Mouse (Mus musculus) intestine, postnatal 0 days (tissue): ENCODE results near the gene Actn4. TPM values are rescaled to one million over a fixed set of nuclear protein-coding genes. Genes with fewer than 3 reads are reported as not detected.
A peak's percentile ranks its signal among the peaks of the same experiment; 100 is the strongest.
"Not testable (repeated sequence)": the region's sequence is repeated elsewhere in the genome, so short reads cannot be mapped to it uniquely, and the experiment has no call there.

Experiments used
- ATAC-seq: fragments of 200-750 bp; cut with Nextera tagmentation; 2 replicates; pipeline ENCODE4 v1.8.0; 2017; ENCODE audit warnings: mild to moderate bottlenecking, moderate TSS enrichment, moderate library complexity
- H3K27ac ChIP-seq: fragments of 300-500 bp; sonication (generic); 2 replicates; pipeline ENCODE4 v1.5.1; 2014; ENCODE audit warnings: mild to moderate bottlenecking, low read depth, low read length, moderate library complexity
- H3K27me3 ChIP-seq: fragments of 300-500 bp; sonication (generic); replicated peaks from 2 replicates; pipeline ENCODE4 v1.6.1; 2014; ENCODE audit warnings: low read length, mixed read lengths; ENCODE audit not compliant: control insufficient read depth, insufficient read depth
- H3K36me3 ChIP-seq: fragments of 300-500 bp; sonication (generic); 2 replicates; pipeline ENCODE4 v1.6.1; 2014; ENCODE audit warnings: mild to moderate bottlenecking, moderate library complexity; ENCODE audit not compliant: control insufficient read depth, insufficient read depth
- H3K4me1 ChIP-seq: fragments of 300-500 bp; sonication (generic); replicated peaks from 2 replicates; pipeline ENCODE4 v1.6.1; 2014; ENCODE audit warnings: antibody characterized with exemption, low read length, mixed read lengths; ENCODE audit not compliant: control insufficient read depth, insufficient read depth
- H3K4me2 ChIP-seq: fragments of 300-500 bp; sonication (generic); replicated peaks from 2 replicates; pipeline ENCODE4 v1.6.1; 2014; ENCODE audit warnings: low read depth, mild to moderate bottlenecking, moderate library complexity
- H3K4me3 ChIP-seq: fragments of 300-500 bp; sonication (generic); 2 replicates; pipeline ENCODE4 v1.5.1; 2014; ENCODE audit warnings: low read depth, low read length
- H3K9ac ChIP-seq: fragments of 300-500 bp; sonication (generic); 2 replicates; pipeline ENCODE4 v1.6.1; 2014; ENCODE audit warnings: mild to moderate bottlenecking, low read depth, low read length
- H3K9me3 ChIP-seq: fragments of 300-500 bp; sonication (generic); 2 replicates; pipeline ENCODE4 v1.6.1; 2016; ENCODE audit warnings: mixed run types; ENCODE audit not compliant: control insufficient read depth
- CTCF ChIP-seq: sonication (generic); IDR thresholded peaks from 2 replicates; pipeline ENCODE4 v1.5.1; 2016; ENCODE audit warnings: low read depth, mild to moderate bottlenecking, control low read depth, antibody characterized with exemption, moderate library complexity
- WGBS: fragments of 180-500 bp; shearing (Covaris S2); extraction: QIAGEN DNeasy Blood & Tissue Kit; methylation state at CpG from one replicate; pipeline ENCODE4 v1.1.7; 2014; 5-methylcytosine and 5-hydroxymethylcytosine counted together
- polyA plus RNA-seq: library from polyadenylated mRNA; unstranded; fragments of >200 nt; fragmentation: Nextera tagmentation; extraction: Ambion mirVana; gene quantifications from 2 replicates; pipeline ENCODE4 v1.2.1, GENCODE M21; 2015

Gene Actn4
- polyA plus RNA-seq, 1 experiment from 2014 or later, result 293 TPM

- 46% methylated on average over 7 of the region's 7 CpGs for WGBS
- Histone ChIP-seq H3K27ac (no peak overlapping the region), H3K27me3 (peaks cover 1% of the 10 kb centered on the region; the same call in 1 of the 2 replicates), H3K36me3 (peaks cover 74% of the 10 kb centered on the region), H3K9me3 (no peaks in the 10 kb centered on the region), H3K4me3 (no peak overlapping the region), H3K9ac (no peak overlapping the region), H3K4me1 (no peaks in the 10 kb centered on the region), H3K4me2 (no peak overlapping the region)
- no peak for ATAC-seq
- TF ChIP-seq CTCF, result peak; percentile 81
Measured at GRCm38 (mm10) chr7:28893643-28894265, 68.4 kb downstream of the Actn4 start.

- Histone ChIP-seq H3K27me3 (peaks cover 7% of the 10 kb centered on the region), H3K9me3 (no peaks in the 10 kb centered on the region), H3K4me2 (no peak overlapping the region), H3K9ac (no peak overlapping the region), H3K27ac (no peak overlapping the region), H3K4me1 (no peaks in the 10 kb centered on the region), H3K4me3 (no peak overlapping the region), H3K36me3 (peaks cover 63% of the 10 kb centered on the region)
- TF ChIP-seq CTCF, result no peak
- 81% methylated on average over 17 of the region's 17 CpGs for WGBS
- ATAC-seq, result no peak
Measured at GRCm38 (mm10) chr7:28892601-28893000, 69.5 kb downstream of the Actn4 start.

GRCm38 (mm10) chr7:28888701-28889161, 73.4 kb downstream of the Actn4 start:
- peaks cover 24% of the 10 kb centered on the region for H3K36me3 ChIP-seq
- peak overlapping the region; percentile 61 for H3K4me2 ChIP-seq
- no peaks in the 10 kb centered on the region for H3K4me1 ChIP-seq
- H3K9ac ChIP-seq, result no peak overlapping the region
- peaks cover 15% of the 10 kb centered on the region for H3K27me3 ChIP-seq
- no peaks in the 10 kb centered on the region for H3K9me3 ChIP-seq
- no peak for TF ChIP-seq CTCF
- peak overlapping the region; percentile 25 for H3K4me3 ChIP-seq
- 2% methylated on average over 22 of the region's 27 CpGs for WGBS
- no peak overlapping the region for H3K27ac ChIP-seq
- 0 out of 2 replicates have a peak, but pooled peaks have one; percentile 5 for ATAC-seq

- H3K9ac ChIP-seq, result no peak overlapping the region
- no peak overlapping the region for H3K4me3 ChIP-seq
- no peak for TF ChIP-seq CTCF
- H3K4me2 ChIP-seq, result no peak overlapping the region
- H3K27ac ChIP-seq, result no peak overlapping the region
- peaks cover 4% of the 10 kb centered on the region; the same call in 1 of the 2 replicates for H3K36me3 ChIP-seq
- no peaks in the 10 kb centered on the region for H3K9me3 ChIP-seq
- no peaks in the 10 kb centered on the region for H3K4me1 ChIP-seq
- H3K27me3 ChIP-seq, result peaks cover 15% of the 10 kb centered on the region
- WGBS, result 28% methylated on average over 14 of the region's 14 CpGs
- no peak for ATAC-seq
Measured at GRCm38 (mm10) chr7:28886486-28886885, 75.7 kb downstream of the Actn4 start.

- ATAC-seq, H3K9me3 ChIP-seq, H3K4me1 ChIP-seq, H3K4me2 ChIP-seq, H3K27ac ChIP-seq, H3K36me3 ChIP-seq, H3K9ac ChIP-seq, H3K4me3 ChIP-seq: not testable (repeated sequence)
- 94% methylated on average over 4 of the region's 4 CpGs for WGBS
- peaks cover 13% of the 10 kb centered on the region for H3K27me3 ChIP-seq
Measured at GRCm38 (mm10) chr7:28883704-28884103, 78.4 kb downstream of the Actn4 start.

GRCm38 (mm10) chr7:28883039-28883438, 79.1 kb downstream of the Actn4 start:
- no peaks in the 10 kb centered on the region for H3K9me3 ChIP-seq
- no peaks in the 10 kb centered on the region for H3K36me3 ChIP-seq
- 77% methylated on average over 11 of the region's 11 CpGs for WGBS
- H3K9ac ChIP-seq, result no peak overlapping the region
- no peak for ATAC-seq
- H3K27ac ChIP-seq, result no peak overlapping the region
- H3K4me1 ChIP-seq, result no peaks in the 10 kb centered on the region
- no peak for TF ChIP-seq CTCF
- no peak overlapping the region for H3K4me3 ChIP-seq
- no peak overlapping the region for H3K4me2 ChIP-seq
- peaks cover 9% of the 10 kb centered on the region for H3K27me3 ChIP-seq
